Mouse (Mus musculus) stomach, postnatal 0 days (tissue): ENCODE results near the gene Dennd4c.
"Not testable (repeated sequence)": the region's sequence is repeated elsewhere in the genome, so short reads cannot be mapped to it uniquely, and the experiment has no call there.

ENCODE experiments used
- CTCF ChIP-seq: IDR thresholded peaks from 2 replicates; pipeline ENCODE4 v1.5.1; 2016; ENCODE audit warnings: antibody characterized with exemption, low read depth, mild to moderate bottlenecking, moderate library complexity
- EP300 ChIP-seq: optimal IDR thresholded peaks from 2 replicates; pipeline ENCODE3; 2016; ENCODE audit warnings: antibody characterized with exemption

DNA sequence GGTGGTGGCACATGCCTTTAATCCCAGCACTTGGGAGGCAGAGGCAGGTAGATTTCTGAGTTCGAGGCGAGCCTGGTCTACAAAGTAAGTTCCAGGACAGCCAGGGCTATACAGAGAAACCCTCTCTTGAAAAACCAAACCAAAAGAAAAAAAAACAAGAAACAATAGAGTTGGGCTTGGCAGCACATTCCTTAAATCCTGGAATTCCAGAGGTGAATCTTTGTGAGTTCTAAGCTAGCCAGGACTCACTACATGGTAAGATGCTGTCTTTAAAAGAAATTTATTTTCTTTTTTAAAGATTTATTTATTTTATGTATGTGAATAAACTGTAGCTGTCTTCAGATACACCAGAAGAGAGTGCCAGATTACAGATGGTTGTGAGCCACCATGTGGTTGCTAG, 92.8 kb downstream of the Dennd4c start:
- TF ChIP-seq CTCF, EP300: not testable (repeated sequence)
